Mouse (Mus musculus) liver, embryonic 13.5 days (tissue): ENCODE results near the gene Azin2. TPM values are rescaled to one million over a fixed set of nuclear protein-coding genes. Genes with fewer than 3 reads are reported as not detected.

Experiments used
- ATAC-seq: fragments of 200-750 bp; cut with Nextera tagmentation; 2 replicates; pipeline ENCODE4 v1.8.0; 2017; ENCODE audit warnings: low read depth, mild to moderate bottlenecking, moderate number of reproducible peaks, moderate library complexity
- DNase-seq: peaks from one replicate; pipeline ENCODE4 v3.0.0; 2022
- H3K27ac ChIP-seq: fragments of 300-500 bp; sonication (generic); 2 replicates; pipeline ENCODE4 v1.5.1; 2015; ENCODE audit warnings: moderate library complexity, mild to moderate bottlenecking, inconsistent platforms
- H3K27me3 ChIP-seq: fragments of 300-500 bp; sonication (generic); 2 replicates; pipeline ENCODE4 v1.6.1; 2015; ENCODE audit warnings: mild to moderate bottlenecking, inconsistent platforms
- H3K36me3 ChIP-seq: fragments of 300-500 bp; sonication (generic); 2 replicates; pipeline ENCODE4 v1.6.1; 2015; ENCODE audit warnings: mild to moderate bottlenecking, inconsistent platforms
- H3K4me1 ChIP-seq: fragments of 300-500 bp; sonication (generic); replicated peaks from 2 replicates; pipeline ENCODE4 v1.6.1; 2015; ENCODE audit warnings: inconsistent platforms
- H3K4me2 ChIP-seq: fragments of 300-500 bp; sonication (generic); 2 replicates; pipeline ENCODE4 v1.6.1; 2015; ENCODE audit warnings: inconsistent platforms, mild to moderate bottlenecking, moderate library complexity
- H3K4me3 ChIP-seq: fragments of 300-500 bp; sonication (generic); replicated peaks from 2 replicates; pipeline ENCODE4 v1.5.1; 2015; ENCODE audit warnings: mild to moderate bottlenecking, inconsistent platforms
- H3K9ac ChIP-seq: fragments of 300-500 bp; sonication (generic); 2 replicates; pipeline ENCODE4 v1.6.1; 2015; ENCODE audit warnings: mild to moderate bottlenecking, inconsistent platforms
- H3K9me3 ChIP-seq: fragments of 300-500 bp; sonication (generic); replicated peaks from 2 replicates; pipeline ENCODE4 v1.6.1; 2016; ENCODE audit warnings: inconsistent platforms
- WGBS: fragments of 180-500 bp; shearing (Covaris S2); methylation state at CpG from one replicate; pipeline ENCODE4 v1.1.7; 2015; ENCODE audit not compliant: insufficient replicate concordance; 5-methylcytosine and 5-hydroxymethylcytosine counted together
- polyA plus RNA-seq: library from polyadenylated mRNA; unstranded; fragments of >200 nt; fragmentation: Nextera tagmentation; extraction: Ambion mirVana; gene quantifications from 2 replicates; pipeline ENCODE4 v1.2.1, GENCODE M21; 2015

The Azin2 gene
- polyA plus RNA-seq, 1 experiment from 2014 or later, result 1.2 TPM

DNA sequence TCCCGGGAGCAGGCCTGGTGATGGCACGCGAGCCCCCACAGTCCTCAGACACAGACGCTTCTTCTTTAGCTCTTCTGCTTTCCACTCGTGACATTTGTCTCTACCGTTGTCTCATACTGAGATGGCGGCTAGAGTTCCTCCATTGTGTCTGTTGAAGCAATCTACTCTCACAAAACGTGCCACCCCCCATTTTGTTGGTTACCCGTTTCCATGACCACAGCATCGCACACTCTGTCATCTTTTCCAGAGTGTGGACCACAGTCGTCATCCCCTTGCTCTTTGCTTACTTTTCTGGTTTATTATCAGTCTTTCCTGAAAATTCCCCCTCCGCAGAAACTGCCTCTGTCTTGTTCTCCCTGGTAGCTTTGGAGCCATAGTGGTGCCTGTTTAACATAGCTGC is 68.1 kb downstream of the Azin2 start:
- H3K9me3 ChIP-seq, result no peaks in the 10 kb centered on the region
- H3K4me2 ChIP-seq, result no peak overlapping the region
- 0 out of 2 replicates have a peak, but pooled peaks cover 3% of the 10 kb centered on the region for H3K4me1 ChIP-seq
- H3K36me3 ChIP-seq, result no peaks in the 10 kb centered on the region
- H3K27me3 ChIP-seq, result 0 out of 2 replicates have a peak, but pooled peaks cover 5% of the 10 kb centered on the region
- 65% methylated on average over 12 of the region's 12 CpGs for WGBS
- H3K4me3 ChIP-seq, result no peak overlapping the region
- no peak for ATAC-seq
- no peak overlapping the region for H3K27ac ChIP-seq
- H3K9ac ChIP-seq, result no peak overlapping the region
- DNase-seq, result no peak

DNA sequence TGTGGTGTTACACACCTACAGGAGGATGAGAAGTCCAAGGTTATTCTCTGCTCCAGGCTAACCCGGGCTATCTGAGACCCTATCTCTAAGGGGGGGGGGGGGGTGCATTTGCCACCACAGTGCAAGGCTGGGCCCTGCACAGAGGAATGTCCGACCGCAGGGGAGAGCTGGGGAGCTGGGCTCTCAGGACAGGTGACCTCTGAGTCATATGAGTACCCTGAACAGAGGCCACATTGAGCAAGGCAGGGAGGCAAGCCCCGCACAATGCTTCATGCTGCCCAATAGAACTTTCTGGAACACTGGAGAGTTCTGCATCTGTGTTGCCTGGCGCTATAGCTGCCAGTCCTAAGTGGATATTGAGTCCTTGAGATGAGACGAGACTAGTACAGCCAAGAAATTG is 70.1 kb downstream of the Azin2 start:
- no peak for DNase-seq
- Histone ChIP-seq H3K4me3 (no peak overlapping the region), H3K9me3 (no peaks in the 10 kb centered on the region), H3K36me3 (no peaks in the 10 kb centered on the region), H3K9ac (no peak overlapping the region), H3K27ac (no peak overlapping the region), H3K4me2 (no peak overlapping the region), H3K4me1 (no peaks in the 10 kb centered on the region), H3K27me3 (0 out of 2 replicates have a peak, but pooled peaks cover 10% of the 10 kb centered on the region)
- 62% methylated on average over 6 of the region's 6 CpGs for WGBS
- ATAC-seq, result no peak

DNA sequence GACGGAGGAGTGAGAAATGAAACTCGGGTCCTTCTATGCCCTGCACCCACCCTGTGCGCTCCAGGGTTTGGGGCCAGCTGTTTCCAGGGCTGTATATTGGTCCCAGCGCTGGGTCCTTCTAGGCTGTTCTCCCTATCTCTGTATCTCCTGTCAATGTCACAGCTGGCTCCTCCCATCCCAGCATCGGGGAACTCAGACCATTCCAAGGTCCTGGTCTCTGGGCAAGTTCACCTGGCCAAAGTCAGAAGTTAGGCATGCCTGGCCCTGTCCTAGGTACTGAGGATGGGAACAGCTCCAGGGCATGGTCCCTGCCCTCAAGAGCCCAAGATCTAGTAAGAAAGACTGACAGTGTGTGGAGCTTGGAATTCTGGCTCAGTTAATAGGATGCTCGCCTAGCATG is 70.5 kb downstream of the Azin2 start:
- H3K4me3 ChIP-seq, result no peak overlapping the region
- no peak overlapping the region for H3K4me2 ChIP-seq
- no peak for DNase-seq
- no peak overlapping the region for H3K9ac ChIP-seq
- 0 out of 2 replicates have a peak, but pooled peaks cover 14% of the 10 kb centered on the region for H3K27me3 ChIP-seq
- ATAC-seq, result no peak
- 48% methylated on average over 6 of the region's 6 CpGs for WGBS
- H3K4me1 ChIP-seq, result no peaks in the 10 kb centered on the region
- no peaks in the 10 kb centered on the region for H3K9me3 ChIP-seq
- H3K36me3 ChIP-seq, result no peaks in the 10 kb centered on the region
- no peak overlapping the region for H3K27ac ChIP-seq

DNA sequence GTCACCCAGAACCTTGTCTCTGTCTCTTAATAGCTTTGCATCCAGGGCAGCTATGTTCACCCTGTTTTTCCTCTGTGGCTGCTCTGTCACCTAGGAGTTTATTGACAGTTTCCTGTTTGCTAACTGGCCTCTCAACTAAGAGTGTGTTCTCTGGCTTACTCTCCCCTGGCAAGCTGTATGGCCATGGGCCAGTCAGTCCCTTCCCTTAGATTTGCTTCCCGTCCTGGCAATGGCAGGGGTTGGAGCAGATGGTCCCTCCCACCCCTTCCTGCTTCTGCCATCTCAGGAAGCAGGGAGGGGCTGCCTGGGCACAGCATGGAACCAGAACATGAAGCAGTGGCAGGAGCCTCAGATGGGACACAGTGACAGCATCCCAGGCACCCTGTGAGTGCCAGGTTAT is 71.1 kb downstream of the Azin2 start:
- Histone ChIP-seq H3K4me3 (no peak overlapping the region), H3K4me2 (no peak overlapping the region), H3K9ac (no peak overlapping the region), H3K9me3 (no peaks in the 10 kb centered on the region), H3K27me3 (peaks cover 20% of the 10 kb centered on the region), H3K27ac (no peak overlapping the region), H3K36me3 (no peaks in the 10 kb centered on the region), H3K4me1 (no peaks in the 10 kb centered on the region)
- WGBS, result 4% methylated on average over 1 of the region's 1 CpGs
- ATAC-seq (no peak), DNase-seq (no peak)

DNA sequence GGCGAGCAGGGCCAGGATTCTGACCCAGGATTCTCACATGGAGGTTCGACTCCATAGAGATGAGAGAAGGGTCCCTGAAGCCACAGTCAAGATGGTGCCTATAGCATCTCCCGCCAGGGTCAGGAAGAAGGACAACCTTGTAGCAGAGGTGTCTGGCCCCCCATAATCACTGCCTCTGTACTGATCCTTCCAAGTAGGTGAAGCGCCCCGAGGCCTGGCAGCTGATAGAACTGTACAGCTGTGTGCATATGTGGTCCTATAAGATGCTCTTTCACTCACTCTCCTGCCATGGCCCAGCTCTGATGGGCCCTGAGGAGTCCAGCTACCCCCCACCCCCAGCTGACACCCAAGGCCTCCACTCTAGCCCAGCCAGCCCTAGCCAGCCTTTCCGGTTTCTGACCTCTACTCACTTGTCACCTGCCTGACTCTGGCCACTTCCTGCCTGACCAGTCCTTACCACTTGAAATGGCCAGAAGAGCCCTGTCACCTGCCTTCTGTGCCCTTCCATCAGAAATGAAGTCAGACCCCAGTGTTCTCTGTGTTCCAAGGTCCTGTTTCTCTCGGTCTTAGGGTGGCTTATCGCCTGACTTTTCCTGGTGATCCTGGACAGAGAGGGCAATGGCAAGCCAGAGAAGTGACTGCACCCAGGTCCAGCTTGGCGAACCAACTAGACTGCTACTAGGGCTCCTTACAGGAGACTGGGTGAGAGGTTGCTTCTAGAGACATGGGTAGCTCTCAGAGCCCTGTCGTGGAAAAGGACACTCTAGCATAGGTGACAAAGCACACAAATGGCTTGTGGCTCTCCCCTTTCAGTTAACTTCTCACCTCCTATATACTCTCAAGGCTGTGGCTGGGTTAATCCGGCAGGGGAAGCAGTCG is 72.3 kb downstream of the Azin2 start:
- DNase-seq (no peak), ATAC-seq (no peak)
- H3K36me3 ChIP-seq, result no peaks in the 10 kb centered on the region
- peaks cover 31% of the 10 kb centered on the region for H3K27me3 ChIP-seq
- H3K4me2 ChIP-seq, result no peak overlapping the region
- H3K4me3 ChIP-seq, result no peak overlapping the region
- 58% methylated on average over 12 of the region's 12 CpGs for WGBS
- no peak overlapping the region for H3K27ac ChIP-seq
- H3K9me3 ChIP-seq, result no peaks in the 10 kb centered on the region
- H3K9ac ChIP-seq, result no peak overlapping the region
- no peaks in the 10 kb centered on the region for H3K4me1 ChIP-seq

DNA sequence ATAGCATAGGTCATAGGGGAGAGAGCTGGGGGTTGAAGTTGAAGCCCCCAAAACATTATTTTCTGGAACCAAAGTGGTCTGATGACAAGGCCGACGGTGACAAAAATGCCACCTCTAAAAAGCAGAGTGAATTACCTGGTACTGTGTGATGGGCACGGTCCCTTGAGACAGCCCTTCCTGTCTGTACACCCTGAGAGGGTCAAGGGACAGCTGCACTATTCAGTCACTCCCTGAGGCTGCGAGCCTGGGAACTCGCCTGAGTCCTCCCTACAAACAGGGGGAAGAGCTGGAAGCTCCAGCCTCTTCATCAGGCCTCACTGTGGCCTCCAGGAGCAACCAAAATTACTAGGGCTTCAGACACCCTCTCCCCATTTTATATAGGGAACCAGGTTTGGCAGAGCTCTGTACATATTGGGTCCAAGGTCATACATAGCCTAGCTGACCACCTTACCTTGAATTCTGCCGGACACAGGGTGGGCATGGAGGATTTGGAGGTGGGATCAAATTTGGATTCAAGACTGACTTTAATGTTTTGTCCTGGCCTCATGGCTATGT is 73.7 kb downstream of the Azin2 start:
- Histone ChIP-seq H3K4me2 (no peak overlapping the region), H3K9ac (no peak overlapping the region), H3K27ac (no peak overlapping the region), H3K27me3 (peaks cover 46% of the 10 kb centered on the region), H3K36me3 (no peaks in the 10 kb centered on the region), H3K9me3 (no peaks in the 10 kb centered on the region), H3K4me1 (peaks cover 10% of the 10 kb centered on the region), H3K4me3 (no peak overlapping the region)
- 58% methylated on average over 6 of the region's 6 CpGs for WGBS
- DNase-seq, result no peak
- no peak for ATAC-seq

DNA sequence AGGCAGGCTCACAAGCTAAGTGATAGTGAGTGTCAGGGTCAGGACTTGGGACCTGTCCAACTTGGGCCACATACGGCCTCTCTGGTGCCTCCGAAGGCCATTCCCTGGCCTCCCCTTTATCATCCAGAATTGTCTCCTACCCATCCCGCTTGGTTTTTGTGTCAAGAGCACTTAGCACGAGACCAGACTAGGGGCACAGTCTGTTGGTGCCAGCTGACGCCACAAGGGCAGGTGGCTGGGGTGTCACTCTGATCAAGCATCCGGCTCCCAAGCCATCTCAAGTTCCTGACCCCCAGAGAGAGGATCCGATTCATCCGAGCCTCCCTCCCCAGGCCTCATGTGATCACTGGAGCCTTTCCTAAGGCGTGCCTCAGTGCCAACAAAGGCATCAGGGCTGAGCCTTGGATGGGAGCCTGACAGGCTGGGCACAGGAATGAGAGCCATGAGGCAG is 74.6 kb downstream of the Azin2 start:
- Histone ChIP-seq H3K4me1 (peaks cover 15% of the 10 kb centered on the region), H3K36me3 (no peaks in the 10 kb centered on the region), H3K9me3 (no peaks in the 10 kb centered on the region), H3K4me3 (no peak overlapping the region), H3K4me2 (no peak overlapping the region), H3K9ac (no peak overlapping the region), H3K27me3 (peaks cover 54% of the 10 kb centered on the region), H3K27ac (no peak overlapping the region)
- ATAC-seq (no peak), DNase-seq (no peak)
- 61% methylated on average over 9 of the region's 9 CpGs for WGBS

DNA sequence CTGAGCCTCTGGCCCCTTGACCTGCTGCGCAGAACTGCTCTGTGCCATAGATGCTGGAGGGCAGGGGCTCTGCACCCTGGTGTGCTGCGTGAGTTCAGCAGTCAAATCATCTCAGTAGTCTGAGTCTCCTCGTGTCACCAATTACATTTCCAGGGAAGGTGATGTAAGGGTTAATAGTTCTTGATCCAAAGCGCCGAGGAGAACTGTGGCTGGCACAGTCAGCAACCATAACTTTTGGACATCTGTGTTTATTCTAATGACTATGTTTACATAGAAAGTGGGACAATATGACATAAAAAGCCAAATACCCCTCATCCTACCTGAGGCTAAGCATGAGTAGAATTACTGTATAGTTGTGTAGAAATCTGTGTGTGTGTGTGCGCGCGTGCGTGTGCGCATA is 75.2 kb downstream of the Azin2 start:
- no peaks in the 10 kb centered on the region for H3K36me3 ChIP-seq
- peaks cover 15% of the 10 kb centered on the region for H3K4me1 ChIP-seq
- WGBS, result 70% methylated on average over 10 of the region's 10 CpGs
- H3K9ac ChIP-seq, result no peak overlapping the region
- ATAC-seq, result no peak
- peaks cover 61% of the 10 kb centered on the region for H3K27me3 ChIP-seq
- H3K4me3 ChIP-seq, result no peak overlapping the region
- no peak for DNase-seq
- no peak overlapping the region for H3K27ac ChIP-seq
- no peak overlapping the region for H3K4me2 ChIP-seq
- no peaks in the 10 kb centered on the region for H3K9me3 ChIP-seq

DNA sequence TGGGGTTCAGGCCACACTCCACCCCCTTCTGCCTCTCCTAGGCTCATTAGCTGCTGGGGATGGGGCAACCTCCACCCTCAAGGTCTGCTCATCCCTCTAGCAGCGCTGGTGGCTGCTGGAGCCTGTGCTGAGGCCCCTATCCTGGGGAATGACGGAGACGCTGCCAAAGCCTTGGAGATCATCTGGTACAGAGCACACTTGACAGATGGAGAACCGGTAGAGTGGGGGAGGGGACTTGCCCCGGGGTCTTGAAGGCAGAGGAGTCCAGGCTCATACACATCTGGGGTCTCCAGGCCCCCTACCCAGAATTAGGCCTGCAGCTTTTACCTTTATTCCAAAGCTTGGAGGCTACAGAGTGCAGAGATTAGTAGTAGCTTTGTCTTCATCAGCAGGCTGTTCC is 75.7 kb downstream of the Azin2 start:
- 54% methylated on average over 5 of the region's 5 CpGs for WGBS
- ATAC-seq (no peak), DNase-seq (no peak)
- H3K36me3 ChIP-seq, result no peaks in the 10 kb centered on the region
- no peak overlapping the region for H3K4me2 ChIP-seq
- H3K9ac ChIP-seq, result no peak overlapping the region
- no peak overlapping the region for H3K27ac ChIP-seq
- no peaks in the 10 kb centered on the region for H3K9me3 ChIP-seq
- H3K27me3 ChIP-seq, result peaks cover 65% of the 10 kb centered on the region
- peaks cover 15% of the 10 kb centered on the region for H3K4me1 ChIP-seq
- H3K4me3 ChIP-seq, result no peak overlapping the region

DNA sequence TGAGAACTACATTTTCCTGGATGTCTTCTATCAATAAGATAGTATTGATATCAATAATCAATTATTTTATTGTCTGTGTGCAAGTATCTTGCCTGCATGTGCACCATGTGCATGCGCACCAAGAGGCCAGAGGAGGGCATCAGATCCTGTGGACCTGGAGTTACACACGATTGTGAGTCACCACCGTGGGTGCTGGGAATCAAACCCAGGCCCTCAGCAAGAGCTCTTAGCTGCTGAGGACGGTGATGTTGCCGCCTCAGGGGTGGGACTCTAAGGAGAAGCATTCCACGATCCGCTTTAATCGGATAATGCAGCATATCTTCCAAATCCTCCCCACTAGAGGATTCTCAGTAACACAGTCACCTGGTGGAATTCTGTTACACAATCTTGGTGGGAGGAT is 76.7 kb downstream of the Azin2 start:
- Histone ChIP-seq H3K4me3 (no peak overlapping the region), H3K27me3 (peaks cover 76% of the 10 kb centered on the region), H3K4me2 (no peak overlapping the region), H3K9me3 (no peaks in the 10 kb centered on the region), H3K4me1 (peaks cover 15% of the 10 kb centered on the region), H3K9ac (no peak overlapping the region), H3K27ac (no peak overlapping the region), H3K36me3 (no peaks in the 10 kb centered on the region)
- ATAC-seq (no peak), DNase-seq (no peak)
- WGBS, result 83% methylated on average over 8 of the region's 8 CpGs

DNA sequence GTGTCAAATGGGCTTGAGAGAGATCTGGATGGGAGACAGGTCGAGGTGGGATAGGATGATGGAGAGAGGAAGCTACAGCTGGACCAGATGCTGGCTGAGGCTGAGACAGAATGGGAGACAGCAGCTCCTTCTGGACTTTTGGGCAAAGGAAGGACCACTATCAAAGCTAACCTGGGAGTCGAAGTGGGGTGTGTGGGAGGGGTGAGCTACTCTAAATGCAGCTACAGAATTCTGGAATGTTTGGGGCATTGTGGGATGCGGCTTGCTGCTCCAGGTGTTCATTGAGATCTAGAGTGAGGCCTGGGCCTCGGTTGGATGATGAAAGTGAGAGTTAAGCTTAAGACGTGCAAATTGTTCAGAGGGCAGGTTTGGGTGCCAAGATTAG is 77.5 kb downstream of the Azin2 start:
- H3K27ac ChIP-seq, result no peak overlapping the region
- no peak overlapping the region for H3K9ac ChIP-seq
- H3K4me2 ChIP-seq, result peak overlapping the region; percentile 92

More for the DNA sequence above, 77.5 kb downstream of the Azin2 start:
- ATAC-seq (no peak), DNase-seq (no peak)
- WGBS, result 49% methylated on average over 5 of the region's 5 CpGs
- no peaks in the 10 kb centered on the region for H3K36me3 ChIP-seq
- H3K4me3 ChIP-seq, result peak overlapping the region; percentile 64
- peaks cover 15% of the 10 kb centered on the region for H3K4me1 ChIP-seq
- H3K27me3 ChIP-seq, result peaks cover 84% of the 10 kb centered on the region
- no peaks in the 10 kb centered on the region for H3K9me3 ChIP-seq
